Mouse (Mus musculus) central nervous system, embryonic 14 days (tissue): ENCODE measurements around the gene Jakmip3. TPM values are rescaled to one million over a fixed set of nuclear protein-coding genes. Genes with fewer than 3 reads are reported as not detected.

Source experiments
- polyA plus RNA-seq: library from polyadenylated mRNA; depleted of rRNA; stranded (reverse); fragments of >200 nt; gene quantifications from 2 replicates; pipeline ENCODE4 v1.2.3, GENCODE M21; 2012; rRNA removed

The Jakmip3 gene
- polyA plus RNA-seq = 6.9 and 7.6 TPM in 2 replicates

GRCm38 (mm10) chr7:138940612-138941461 lies at the start of gene Jakmip3:
Gene Jakmip3, plus strand, starts transcription at chr7:138940730.

GRCm38 (mm10) chr7:138909277-138910192 lies 31.0 kb upstream of the Jakmip3 start, which contains the start of gene Bnip3:
Gene Bnip3, minus strand, starts transcription at chr7:138909519.

GRCm38 (mm10) chr7:139085629-139086194 lies 145.2 kb downstream of the Jakmip3 start, which contains the start of gene Dpysl4:
Gene Dpysl4, plus strand, starts transcription at chr7:139086001.

Other genes with a start within 250 kb of the Jakmip3 start
- 77.9 and 81.1 TPM in 2 replicates for gene Ppp2r2d, start 94.7 kb upstream of the Jakmip3 start, polyA plus RNA-seq
- 56.5 and 60.0 TPM in 2 replicates for gene Mapk1ip1, start 94.5 kb upstream of the Jakmip3 start, polyA plus RNA-seq
- 35.4 and 36.1 TPM in 2 replicates for gene Bnip3, start 31.2 kb upstream of the Jakmip3 start, polyA plus RNA-seq
- gene Dpysl4, start 145.3 kb downstream of the Jakmip3 start, polyA plus RNA-seq = 166 and 167 TPM in 2 replicates